Mouse (Mus musculus) left cerebral cortex, adult 18-20 months (tissue): ENCODE data around the gene Ankrd23. TPM values are rescaled to one million over a fixed set of nuclear protein-coding genes. Genes with fewer than 3 reads are reported as not detected.

Experiments used
- DNase-seq, 2 experiments: peaks; one replicate each; pipeline ENCODE4 v3.0.0; 2021 to 2022; ENCODE audit warnings: low spot score in 2 of 2, mixed read lengths in 1 of 2
- total RNA-seq, 2 experiments: library from RNA; stranded (reverse); gene quantifications; 2 replicates each; pipeline ENCODE4 v1.2.3; 2021

The Ankrd23 gene
- total RNA-seq, 2 experiments from 2014 or later, result 5.4 to 5.9 TPM

- no peak for DNase-seq
Measured at GRCm38 (mm10) chr1:36563632-36564031, 26.9 kb upstream of the Ankrd23 start.

GRCm38 (mm10) chr1:36563197-36563596 lies 26.5 kb upstream of the Ankrd23 start:
- no peak for DNase-seq

- DNase-seq, result no peak
Measured at GRCm38 (mm10) chr1:36562388-36562787, 25.7 kb upstream of the Ankrd23 start.

- DNase-seq, result no peak
Measured at GRCm38 (mm10) chr1:36560903-36561302, 24.2 kb upstream of the Ankrd23 start.

- no peak for DNase-seq
Measured at GRCm38 (mm10) chr1:36559888-36560287, 23.2 kb upstream of the Ankrd23 start.

- DNase-seq, result no peak
Measured at GRCm38 (mm10) chr1:36559256-36559655, 22.6 kb upstream of the Ankrd23 start.

GRCm38 (mm10) chr1:36558031-36558993 lies 21.6 kb upstream of the Ankrd23 start, which contains the start of gene Sema4c:
Gene Sema4c (minus strand): TSS chr1:36558349.
- peak; percentile 67 to 82 for DNase-seq

- DNase-seq, result peak; percentile 64 to 65
Measured at GRCm38 (mm10) chr1:36557457-36558011, 20.9 kb upstream of the Ankrd23 start.

- DNase-seq, result peak; percentile 91 to 96
Measured at GRCm38 (mm10) chr1:36556553-36557456, 20.1 kb upstream of the Ankrd23 start.

GRCm38 (mm10) chr1:36555798-36556395 lies 19.2 kb upstream of the Ankrd23 start:
- DNase-seq, result no peak

- no peak for DNase-seq
Measured at GRCm38 (mm10) chr1:36554633-36555399, 18.1 kb upstream of the Ankrd23 start.

GRCm38 (mm10) chr1:36552506-36552905 lies 15.8 kb upstream of the Ankrd23 start:
- no peak for DNase-seq

- DNase-seq, result no peak
Measured at GRCm38 (mm10) chr1:36551904-36552303, 15.2 kb upstream of the Ankrd23 start.

- DNase-seq, result no peak
Measured at GRCm38 (mm10) chr1:36550075-36550863, 13.6 kb upstream of the Ankrd23 start.

- no peak for DNase-seq
Measured at GRCm38 (mm10) chr1:36549491-36549890, 12.8 kb upstream of the Ankrd23 start.

GRCm38 (mm10) chr1:36548771-36549170 lies 12.1 kb upstream of the Ankrd23 start:
- DNase-seq, result no peak

- peak in 1 of 2 experiments; percentile 47 for DNase-seq
Measured at GRCm38 (mm10) chr1:36547981-36548598, 11.4 kb upstream of the Ankrd23 start.

GRCm38 (mm10) chr1:36546888-36547471 lies 10.3 kb upstream of the Ankrd23 start, which contains the start of gene Ankrd39:
Gene Ankrd39 (minus strand): TSS chr1:36547445.
- DNase-seq, result peak; percentile 97
